Mouse (Mus musculus): ENCODE results near the gene Tsfm. TPM values are rescaled to one million over a fixed set of nuclear protein-coding genes. Genes with fewer than 3 reads are reported as not detected.

The Tsfm gene
- polyA plus RNA-seq (2015; fragmentation: Illumina TruSeq; extraction: RNeasy Lipid Tissue Mini Kit (QIAGEN cat#74804); ENCODE audit: low read depth, low replicate concordance) = 28.8 TPM

GRCm38 (mm10) chr10:127030336-127031296, at the start of gene Tsfm:
Gene Tsfm, minus strand, starts transcription at chr10:127030840.

GRCm38 (mm10) chr10:127075080-127075479, 44.4 kb upstream of the Tsfm start, which contains the start of gene Agap2:
Gene Agap2, plus strand, starts transcription at chr10:127075284.

GRCm38 (mm10) chr10:127070190-127071121, 39.8 kb upstream of the Tsfm start, which contains the start of gene Tspan31:
Gene Tspan31, minus strand, starts transcription at chr10:127070264.

GRCm38 (mm10) chr10:127063239-127063872, 32.7 kb upstream of the Tsfm start, which contains the start of gene Cdk4:
Gene Cdk4, plus strand, starts transcription at chr10:127063534.

GRCm38 (mm10) chr10:127059968-127060916, 29.6 kb upstream of the Tsfm start, which contains the start of gene March9:
Gene March9, minus strand, starts transcription at chr10:127060184.

GRCm38 (mm10) chr10:127047954-127048353, 17.3 kb upstream of the Tsfm start, which contains the start of gene Cyp27b1:
Gene Cyp27b1, plus strand, starts transcription at chr10:127048250.

GRCm38 (mm10) chr10:127041274-127041766, 10.7 kb upstream of the Tsfm start, which contains the start of the genes Mettl1 and Eef1akmt3:
Gene Mettl1, plus strand, starts transcription at chr10:127041414.
Gene Eef1akmt3, minus strand, starts transcription at chr10:127041513.

GRCm38 (mm10) chr10:127000529-127000928, 30.1 kb downstream of the Tsfm start, which contains the start of gene Avil:
Gene Avil, plus strand, starts transcription at chr10:127000709.

GRCm38 (mm10) chr10:126978277-126978994, 52.2 kb downstream of the Tsfm start, which contains the start of gene Ctdsp2:
Gene Ctdsp2, plus strand, starts transcription at chr10:126978717.

Other genes with a start within 250 kb of the Tsfm start
- gene Atp23, start 129.5 kb downstream of the Tsfm start, polyA plus RNA-seq (2015; fragmentation: Illumina TruSeq; extraction: RNeasy Lipid Tissue Mini Kit (QIAGEN cat#74804); ENCODE audit: low read depth, low replicate concordance) = 9.2 TPM
- 50.5 TPM for gene Ctdsp2, start 52.1 kb downstream of the Tsfm start, polyA plus RNA-seq (2015; fragmentation: Illumina TruSeq; extraction: RNeasy Lipid Tissue Mini Kit (QIAGEN cat#74804); ENCODE audit: low read depth, low replicate concordance)
- gene Avil, start 30.1 kb downstream of the Tsfm start, polyA plus RNA-seq (2015; fragmentation: Illumina TruSeq; extraction: RNeasy Lipid Tissue Mini Kit (QIAGEN cat#74804); ENCODE audit: low read depth, low replicate concordance) = 0.52 TPM
- 12.4 TPM for gene Mettl1, start 10.6 kb upstream of the Tsfm start, polyA plus RNA-seq (2015; fragmentation: Illumina TruSeq; extraction: RNeasy Lipid Tissue Mini Kit (QIAGEN cat#74804); ENCODE audit: low read depth, low replicate concordance)
- gene Eef1akmt3, start 10.7 kb upstream of the Tsfm start, polyA plus RNA-seq (2015; fragmentation: Illumina TruSeq; extraction: RNeasy Lipid Tissue Mini Kit (QIAGEN cat#74804); ENCODE audit: low read depth, low replicate concordance) = not detected
- 0.46 TPM for gene Cyp27b1, start 17.4 kb upstream of the Tsfm start, polyA plus RNA-seq (2015; fragmentation: Illumina TruSeq; extraction: RNeasy Lipid Tissue Mini Kit (QIAGEN cat#74804); ENCODE audit: low read depth, low replicate concordance)
- 12.9 TPM for gene March9, start 29.3 kb upstream of the Tsfm start, polyA plus RNA-seq (2015; fragmentation: Illumina TruSeq; extraction: RNeasy Lipid Tissue Mini Kit (QIAGEN cat#74804); ENCODE audit: low read depth, low replicate concordance)
- 117 TPM for gene Cdk4, start 32.7 kb upstream of the Tsfm start, polyA plus RNA-seq (2015; fragmentation: Illumina TruSeq; extraction: RNeasy Lipid Tissue Mini Kit (QIAGEN cat#74804); ENCODE audit: low read depth, low replicate concordance)
- 99.1 TPM for gene Tspan31, start 39.4 kb upstream of the Tsfm start, polyA plus RNA-seq (2015; fragmentation: Illumina TruSeq; extraction: RNeasy Lipid Tissue Mini Kit (QIAGEN cat#74804); ENCODE audit: low read depth, low replicate concordance)
- 315 TPM for gene Agap2, start 44.4 kb upstream of the Tsfm start, polyA plus RNA-seq (2015; fragmentation: Illumina TruSeq; extraction: RNeasy Lipid Tissue Mini Kit (QIAGEN cat#74804); ENCODE audit: low read depth, low replicate concordance)
- 108 TPM for gene Os9, start 90.3 kb upstream of the Tsfm start, polyA plus RNA-seq (2015; fragmentation: Illumina TruSeq; extraction: RNeasy Lipid Tissue Mini Kit (QIAGEN cat#74804); ENCODE audit: low read depth, low replicate concordance)
- gene B4galnt1, start 134.4 kb upstream of the Tsfm start, polyA plus RNA-seq (2015; fragmentation: Illumina TruSeq; extraction: RNeasy Lipid Tissue Mini Kit (QIAGEN cat#74804); ENCODE audit: low read depth, low replicate concordance) = 103 TPM
- gene Slc26a10, start 149.8 kb upstream of the Tsfm start, polyA plus RNA-seq (2015; fragmentation: Illumina TruSeq; extraction: RNeasy Lipid Tissue Mini Kit (QIAGEN cat#74804); ENCODE audit: low read depth, low replicate concordance) = 5.2 TPM
- gene Arhgef25, start 159.2 kb upstream of the Tsfm start, polyA plus RNA-seq (2015; fragmentation: Illumina TruSeq; extraction: RNeasy Lipid Tissue Mini Kit (QIAGEN cat#74804); ENCODE audit: low read depth, low replicate concordance) = 181 TPM
- gene Dtx3, start 164.9 kb upstream of the Tsfm start, polyA plus RNA-seq (2015; fragmentation: Illumina TruSeq; extraction: RNeasy Lipid Tissue Mini Kit (QIAGEN cat#74804); ENCODE audit: low read depth, low replicate concordance) = 238 TPM
- 84.7 TPM for gene Pip4k2c, start 180.7 kb upstream of the Tsfm start, polyA plus RNA-seq (2015; fragmentation: Illumina TruSeq; extraction: RNeasy Lipid Tissue Mini Kit (QIAGEN cat#74804); ENCODE audit: low read depth, low replicate concordance)
- gene Kif5a, start 232.5 kb upstream of the Tsfm start, polyA plus RNA-seq (2015; fragmentation: Illumina TruSeq; extraction: RNeasy Lipid Tissue Mini Kit (QIAGEN cat#74804); ENCODE audit: low read depth, low replicate concordance) = 1,243 TPM
- gene Dctn2, start 235.5 kb upstream of the Tsfm start, polyA plus RNA-seq (2015; fragmentation: Illumina TruSeq; extraction: RNeasy Lipid Tissue Mini Kit (QIAGEN cat#74804); ENCODE audit: low read depth, low replicate concordance) = 329 TPM

Measured in brain, adult 10 weeks (tissue).